Mouse (Mus musculus) liver, adult 2 months (tissue): Measurements from ENCODE around the gene Alg3. TPM values are rescaled to one million over a fixed set of nuclear protein-coding genes. Genes with fewer than 3 reads are reported as not detected.
A peak's percentile ranks its signal among the peaks of the same experiment; 100 is the strongest.

ENCODE experiments used
- DNase-seq: peaks from one replicate; pipeline ENCODE4 v3.0.0-alpha.2; 2011; ENCODE audit warnings: low read depth, low spot score; ENCODE audit errors: extremely low read depth
- H3K27ac ChIP-seq: fragments of 200-500 bp; replicated peaks from 2 replicates; pipeline ENCODE4 v1.5.1; 2012; ENCODE audit warnings: low read depth, mild to moderate bottlenecking, control low read depth, inconsistent platforms, low read length; ENCODE audit not compliant: insufficient read depth
- H3K27me3 ChIP-seq: fragments of 200-500 bp; 2 replicates; pipeline ENCODE4 v1.6.1; 2012; ENCODE audit warnings: mild to moderate bottlenecking, moderate library complexity, low read length, inconsistent platforms; ENCODE audit not compliant: control insufficient read depth, insufficient read depth
- H3K36me3 ChIP-seq: fragments of 200-500 bp; 2 replicates; pipeline ENCODE4 v1.6.1; 2012; ENCODE audit warnings: low read length, inconsistent platforms; ENCODE audit not compliant: control insufficient read depth, insufficient read depth
- H3K4me1 ChIP-seq: fragments of 200-500 bp; 2 replicates; pipeline ENCODE4 v1.6.1; 2011; ENCODE audit warnings: low read length; ENCODE audit not compliant: control insufficient read depth, insufficient read depth
- H3K4me3 ChIP-seq: fragments of 200-500 bp; 2 replicates; pipeline ENCODE4 v1.5.1; 2011; ENCODE audit warnings: low read depth, mild to moderate bottlenecking, control low read depth, low read length, moderate library complexity; ENCODE audit not compliant: insufficient read depth
- H3K79me2 ChIP-seq: fragments of 200-500 bp; 2 replicates; pipeline ENCODE4 v1.6.1; 2012; ENCODE audit warnings: inconsistent platforms, mild to moderate bottlenecking, low read length, moderate library complexity; ENCODE audit not compliant: control insufficient read depth, insufficient read depth
- H3K9ac ChIP-seq: fragments of 200-500 bp; 2 replicates; pipeline ENCODE4 v1.6.1; 2012; ENCODE audit warnings: low read depth, mild to moderate bottlenecking, control low read depth, inconsistent platforms, low read length
- CTCF ChIP-seq: fragments of 200-500 bp; IDR thresholded peaks from 2 replicates; pipeline ENCODE4 v1.5.1; 2011; ENCODE audit warnings: low read depth, low read length, control low read depth
- POLR2A ChIP-seq: fragments of 200-500 bp; IDR thresholded peaks from 2 replicates; pipeline ENCODE4 v1.6.1; 2011; ENCODE audit warnings: low read length, control low read depth; ENCODE audit not compliant: insufficient read depth; ENCODE audit errors: extremely low read depth
- WGBS: fragments of 180-500 bp; shearing (Covaris S2); methylation state at CpG from one replicate; pipeline ENCODE4 v1.1.7; 2018; 5-methylcytosine and 5-hydroxymethylcytosine counted together
- polyA plus RNA-seq: library from polyadenylated mRNA; depleted of rRNA; stranded (reverse); fragments of >200 nt; gene quantifications from 2 replicates; pipeline ENCODE4 v1.2.3, GENCODE M21; 2012
- total RNA-seq: library from RNA; depleted of rRNA; stranded (reverse); fragments of >200 nt; gene quantifications from 2 replicates; pipeline ENCODE4 v1.2.3, GENCODE M21; 2014

The Alg3 gene
- total and polyA plus RNA-seq, 2 experiments, result 6.5 to 22.8 TPM

- no peaks in the 10 kb centered on the region for H3K36me3 ChIP-seq
- no peaks in the 10 kb centered on the region for H3K79me2 ChIP-seq
- TF ChIP-seq CTCF (no peak), POLR2A (no peak)
- no peak for DNase-seq
- H3K27me3 ChIP-seq, result no peaks in the 10 kb centered on the region
- no peak overlapping the region for H3K4me3 ChIP-seq
- no peak overlapping the region for H3K27ac ChIP-seq
- H3K4me1 ChIP-seq, result no peaks in the 10 kb centered on the region
- H3K9ac ChIP-seq, result no peak overlapping the region
- WGBS, result 89% methylated on average over 7 of the region's 7 CpGs
These were observed 32.4 kb upstream of the Alg3 start for GRCm38 (mm10) chr16:20643911-20644310.

- Histone ChIP-seq H3K4me1 (no peaks in the 10 kb centered on the region), H3K36me3 (no peaks in the 10 kb centered on the region), H3K79me2 (no peaks in the 10 kb centered on the region), H3K9ac (no peak overlapping the region), H3K4me3 (no peak overlapping the region), H3K27ac (no peak overlapping the region), H3K27me3 (no peaks in the 10 kb centered on the region)
- TF ChIP-seq POLR2A, result no peak
- peak; percentile 93 for TF ChIP-seq CTCF
- DNase-seq, result peak; percentile 18
- 2% methylated on average over 8 of the region's 8 CpGs for WGBS
These were observed 30.6 kb upstream of the Alg3 start for GRCm38 (mm10) chr16:20642161-20642560.

- Histone ChIP-seq H3K4me3 (no peak overlapping the region), H3K36me3 (no peaks in the 10 kb centered on the region), H3K27me3 (no peaks in the 10 kb centered on the region), H3K9ac (no peak overlapping the region), H3K4me1 (no peaks in the 10 kb centered on the region), H3K27ac (no peak overlapping the region), H3K79me2 (no peaks in the 10 kb centered on the region)
- no peak for TF ChIP-seq POLR2A
- TF ChIP-seq CTCF, result no peak
- 78% methylated on average over 8 of the region's 8 CpGs for WGBS
- DNase-seq, result no peak
These were observed 26.8 kb upstream of the Alg3 start for GRCm38 (mm10) chr16:20638367-20638766.

- H3K9ac ChIP-seq, result no peak overlapping the region
- no peaks in the 10 kb centered on the region for H3K27me3 ChIP-seq
- WGBS, result 62% methylated on average over 8 of the region's 8 CpGs
- no peaks in the 10 kb centered on the region for H3K4me1 ChIP-seq
- TF ChIP-seq POLR2A (no peak), CTCF (no peak)
- DNase-seq, result no peak
- H3K79me2 ChIP-seq, result no peaks in the 10 kb centered on the region
- no peaks in the 10 kb centered on the region for H3K36me3 ChIP-seq
- no peak overlapping the region for H3K4me3 ChIP-seq
- H3K27ac ChIP-seq, result no peak overlapping the region
These were observed 25.9 kb upstream of the Alg3 start for GRCm38 (mm10) chr16:20637410-20637809.

- H3K79me2 ChIP-seq, result no peaks in the 10 kb centered on the region
- whole genome bisulfite sequencing, result 13% methylated on average over 54 of the region's 54 CpGs
- H3K27me3 ChIP-seq, result peaks cover 7% of the 10 kb centered on the region; the same call in 1 of the 2 replicates
- H3K27ac ChIP-seq, result no peak within 1 kb of the TSS
- TF ChIP-seq POLR2A (no peak), CTCF (no peak)
- peak within 1 kb of the TSS; percentile 5; the same call in 1 of the 2 replicates for H3K4me3 ChIP-seq
- no peak for DNase-seq
- no peaks in the 10 kb centered on the region for H3K36me3 ChIP-seq
- H3K4me1 ChIP-seq, result no peaks in the 10 kb centered on the region
- no peak within 1 kb of the TSS for H3K9ac ChIP-seq
These were observed 18.4 kb upstream of the Alg3 start, which contains the start of gene Ece2 for GRCm38 (mm10) chr16:20629731-20630634. Gene Ece2, plus strand, starts transcription at chr16:20629828.

GRCm38 (mm10) chr16:20628871-20629391, 17.4 kb upstream of the Alg3 start:
- Histone ChIP-seq H3K9ac (no peak overlapping the region), H3K79me2 (no peaks in the 10 kb centered on the region), H3K4me1 (no peaks in the 10 kb centered on the region), H3K27ac (no peak overlapping the region), H3K4me3 (no peak overlapping the region), H3K27me3 (peaks cover 7% of the 10 kb centered on the region; the same call in 1 of the 2 replicates), H3K36me3 (no peaks in the 10 kb centered on the region)
- no peak for DNase-seq
- TF ChIP-seq CTCF, result no peak
- TF ChIP-seq POLR2A, result no peak
- 68% methylated on average over 11 of the region's 11 CpGs for WGBS
